Mouse (Mus musculus): ENCODE data around the gene Rnf144a.

- TF ChIP-seq CTCF (IDR thresholded peaks at IDR 0.05; ENCODE audit: low read depth, low read length) (peak; percentile 15; the same call in 1 of the 2 replicates), POLR2A (IDR thresholded peaks at IDR 0.05; ENCODE audit: borderline replicate concordance, low read depth, low read length) (no peak)
These were observed 137.9 kb downstream of the Rnf144a start for GRCm38 (mm10) chr12:26277002-26277669.
